Mouse (Mus musculus): ENCODE results near the gene 1700122O11Rik. TPM values are rescaled to one million over a fixed set of nuclear protein-coding genes. Genes with fewer than 3 reads are reported as not detected.

1700122O11Rik gene
- not detected in 2 replicates for polyA plus RNA-seq (2016; fragmentation: Nextera tagmentation; extraction: Ambion mirVana)

GRCm38 (mm10) chr17:48038193-48038592 is at the start of gene 1700122O11Rik:
TSS of gene 1700122O11Rik (minus strand) at chr17:48038293.
- Histone ChIP-seq H3K27me3 (replicated peaks) (0 out of 2 replicates have a peak, but pooled peaks cover 10% of the 10 kb centered on the region), H3K36me3 (no peaks in the 10 kb centered on the region)
- ATAC-seq (ENCODE audit: low FRiP score, low read depth) = no peak

GRCm38 (mm10) chr17:48080626-48081025 is 42.5 kb upstream of the 1700122O11Rik start:
- ATAC-seq (ENCODE audit: low FRiP score, low read depth) = no peak
- no peaks in the 10 kb centered on the region; the same call in 1 of the 2 replicates for H3K27me3 ChIP-seq (replicated peaks)
- no peaks in the 10 kb centered on the region for H3K36me3 ChIP-seq
- no peak overlapping the region for H3K9ac ChIP-seq
- H3K4me1 ChIP-seq = no peaks in the 10 kb centered on the region
- H3K9me3 ChIP-seq = no peaks in the 10 kb centered on the region
- no peak overlapping the region for H3K4me2 ChIP-seq (replicated peaks)
- H3K27ac ChIP-seq = no peak overlapping the region
- no peak overlapping the region for H3K4me3 ChIP-seq
- WGBS = 39% methylated on average over 3 of the region's 3 CpGs

More at GRCm38 (mm10) chr17:48038193-48038592, at the start of gene 1700122O11Rik:
- Histone ChIP-seq H3K4me2 (replicated peaks) (no peak within 1 kb of the TSS), H3K9me3 (no peaks in the 10 kb centered on the region), H3K4me1 (peaks cover 29% of the 10 kb centered on the region), H3K9ac (no peak within 1 kb of the TSS), H3K4me3 (no peak within 1 kb of the TSS), H3K27ac (no peak within 1 kb of the TSS)
- 94% methylated on average over 2 of the region's 2 CpGs for WGBS

- H3K4me3 ChIP-seq = no peak overlapping the region
- no peaks in the 10 kb centered on the region for H3K36me3 ChIP-seq
- H3K9ac ChIP-seq = no peak overlapping the region
- no peak overlapping the region for H3K27ac ChIP-seq
- no peaks in the 10 kb centered on the region for H3K27me3 ChIP-seq (replicated peaks)
- H3K9me3 ChIP-seq = peaks cover 3% of the 10 kb centered on the region; the same call in 1 of the 2 replicates
- H3K4me2 ChIP-seq (replicated peaks) = no peak overlapping the region
- peaks cover 12% of the 10 kb centered on the region; the same call in 1 of the 2 replicates for H3K4me1 ChIP-seq
- ATAC-seq (ENCODE audit: low FRiP score, low read depth) = no peak
- 28% methylated on average over 5 of the region's 5 CpGs for WGBS
These were observed 29.6 kb upstream of the 1700122O11Rik start for GRCm38 (mm10) chr17:48067729-48068128.

GRCm38 (mm10) chr17:48067083-48067614 is 29.1 kb upstream of the 1700122O11Rik start:
- H3K27ac ChIP-seq = no peak overlapping the region
- no peak overlapping the region for H3K4me3 ChIP-seq
- no peaks in the 10 kb centered on the region for H3K36me3 ChIP-seq
- H3K27me3 ChIP-seq (replicated peaks) = no peaks in the 10 kb centered on the region
- peaks cover 3% of the 10 kb centered on the region; the same call in 1 of the 2 replicates for H3K9me3 ChIP-seq
- no peak overlapping the region for H3K4me2 ChIP-seq (replicated peaks)
- WGBS = 74% methylated on average over 10 of the region's 10 CpGs
- peaks cover 12% of the 10 kb centered on the region; the same call in 1 of the 2 replicates for H3K4me1 ChIP-seq
- no peak overlapping the region for H3K9ac ChIP-seq
- no peak for ATAC-seq (ENCODE audit: low FRiP score, low read depth)

DNA sequence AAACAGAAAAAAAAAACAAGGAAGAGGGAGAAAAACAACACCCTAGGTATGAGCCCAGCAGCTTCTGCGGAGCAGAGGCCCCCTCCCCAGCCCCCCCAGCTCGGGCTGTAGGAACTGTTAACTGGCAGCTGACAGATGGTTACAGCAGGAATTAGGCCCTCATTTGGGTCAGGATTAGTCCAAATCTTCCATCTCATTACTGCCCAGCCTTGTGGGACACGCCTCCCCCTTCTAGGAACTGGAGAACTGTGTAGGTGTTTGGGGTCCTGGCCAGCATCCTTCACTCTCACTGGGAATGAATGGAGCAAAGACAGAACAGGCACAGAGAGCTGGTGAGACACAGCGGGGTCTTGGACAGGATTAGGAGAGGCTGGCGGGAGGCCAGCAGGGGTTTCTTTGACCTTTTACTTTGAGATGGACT is 27.0 kb upstream of the 1700122O11Rik start:
- WGBS = 30% methylated on average over 5 of the region's 5 CpGs
- peaks cover 12% of the 10 kb centered on the region; the same call in 1 of the 2 replicates for H3K4me1 ChIP-seq
- no peaks in the 10 kb centered on the region for H3K9me3 ChIP-seq
- no peak overlapping the region for H3K9ac ChIP-seq
- no peak overlapping the region for H3K27ac ChIP-seq
- no peaks in the 10 kb centered on the region for H3K27me3 ChIP-seq (replicated peaks)
- H3K4me3 ChIP-seq = no peak overlapping the region
- H3K4me2 ChIP-seq (replicated peaks) = no peak overlapping the region
- H3K36me3 ChIP-seq = no peaks in the 10 kb centered on the region
- ATAC-seq (ENCODE audit: low FRiP score, low read depth) = no peak

- H3K4me2 ChIP-seq (replicated peaks) = no peak overlapping the region
- no peaks in the 10 kb centered on the region for H3K9me3 ChIP-seq
- H3K27ac ChIP-seq = no peak overlapping the region
- WGBS = 49% methylated on average over 10 of the region's 10 CpGs
- no peaks in the 10 kb centered on the region for H3K27me3 ChIP-seq (replicated peaks)
- no peak overlapping the region for H3K9ac ChIP-seq
- ATAC-seq (ENCODE audit: low FRiP score, low read depth) = no peak
- H3K36me3 ChIP-seq = no peaks in the 10 kb centered on the region
- H3K4me3 ChIP-seq = no peak overlapping the region
- H3K4me1 ChIP-seq = peaks cover 12% of the 10 kb centered on the region; the same call in 1 of the 2 replicates
These were observed 26.2 kb upstream of the 1700122O11Rik start for GRCm38 (mm10) chr17:48064196-48064843.

- H3K4me1 ChIP-seq = peaks cover 12% of the 10 kb centered on the region
- no peak overlapping the region for H3K27ac ChIP-seq
- WGBS = 3% methylated on average over 12 of the region's 12 CpGs
- no peak for ATAC-seq (ENCODE audit: low FRiP score, low read depth)
- H3K27me3 ChIP-seq (replicated peaks) = peaks cover 6% of the 10 kb centered on the region; the same call in 1 of the 2 replicates
- H3K9me3 ChIP-seq = no peaks in the 10 kb centered on the region
- no peak overlapping the region for H3K4me3 ChIP-seq
- H3K36me3 ChIP-seq = no peaks in the 10 kb centered on the region
- peak overlapping the region; percentile 3 for H3K4me2 ChIP-seq (replicated peaks)
- no peak overlapping the region for H3K9ac ChIP-seq
These were observed 19.3 kb upstream of the 1700122O11Rik start for GRCm38 (mm10) chr17:48057382-48057781.

- Histone ChIP-seq H3K27ac (no peak overlapping the region), H3K36me3 (no peaks in the 10 kb centered on the region), H3K27me3 (replicated peaks) (peaks cover 6% of the 10 kb centered on the region; the same call in 1 of the 2 replicates), H3K4me2 (replicated peaks) (no peak overlapping the region), H3K4me1 (peaks cover 12% of the 10 kb centered on the region), H3K9ac (no peak overlapping the region), H3K4me3 (no peak overlapping the region), H3K9me3 (no peaks in the 10 kb centered on the region)
- ATAC-seq (ENCODE audit: low FRiP score, low read depth) = no peak
- 54% methylated on average over 20 of the region's 20 CpGs for WGBS
These were observed 17.2 kb upstream of the 1700122O11Rik start for GRCm38 (mm10) chr17:48055076-48055816.

- Histone ChIP-seq H3K4me1 (peaks cover 18% of the 10 kb centered on the region), H3K9ac (no peak overlapping the region), H3K4me3 (no peak overlapping the region), H3K27ac (no peak overlapping the region), H3K9me3 (no peaks in the 10 kb centered on the region), H3K4me2 (replicated peaks) (no peak overlapping the region), H3K27me3 (replicated peaks) (peaks cover 6% of the 10 kb centered on the region; the same call in 1 of the 2 replicates), H3K36me3 (no peaks in the 10 kb centered on the region)
- ATAC-seq (ENCODE audit: low FRiP score, low read depth) = no peak
- 82% methylated on average over 2 of the region's 2 CpGs for WGBS
These were observed 15.6 kb upstream of the 1700122O11Rik start for GRCm38 (mm10) chr17:48053646-48054045.

- Histone ChIP-seq H3K27me3 (replicated peaks) (no peaks in the 10 kb centered on the region), H3K27ac (no peak overlapping the region), H3K4me3 (no peak overlapping the region), H3K9ac (no peak overlapping the region), H3K9me3 (no peaks in the 10 kb centered on the region), H3K36me3 (no peaks in the 10 kb centered on the region), H3K4me2 (replicated peaks) (no peak overlapping the region), H3K4me1 (peaks cover 11% of the 10 kb centered on the region)
- ATAC-seq (ENCODE audit: low FRiP score, low read depth) = no peak
- 80% methylated on average over 10 of the region's 10 CpGs for WGBS
These were observed 14.4 kb upstream of the 1700122O11Rik start for GRCm38 (mm10) chr17:48052338-48053067.

DNA sequence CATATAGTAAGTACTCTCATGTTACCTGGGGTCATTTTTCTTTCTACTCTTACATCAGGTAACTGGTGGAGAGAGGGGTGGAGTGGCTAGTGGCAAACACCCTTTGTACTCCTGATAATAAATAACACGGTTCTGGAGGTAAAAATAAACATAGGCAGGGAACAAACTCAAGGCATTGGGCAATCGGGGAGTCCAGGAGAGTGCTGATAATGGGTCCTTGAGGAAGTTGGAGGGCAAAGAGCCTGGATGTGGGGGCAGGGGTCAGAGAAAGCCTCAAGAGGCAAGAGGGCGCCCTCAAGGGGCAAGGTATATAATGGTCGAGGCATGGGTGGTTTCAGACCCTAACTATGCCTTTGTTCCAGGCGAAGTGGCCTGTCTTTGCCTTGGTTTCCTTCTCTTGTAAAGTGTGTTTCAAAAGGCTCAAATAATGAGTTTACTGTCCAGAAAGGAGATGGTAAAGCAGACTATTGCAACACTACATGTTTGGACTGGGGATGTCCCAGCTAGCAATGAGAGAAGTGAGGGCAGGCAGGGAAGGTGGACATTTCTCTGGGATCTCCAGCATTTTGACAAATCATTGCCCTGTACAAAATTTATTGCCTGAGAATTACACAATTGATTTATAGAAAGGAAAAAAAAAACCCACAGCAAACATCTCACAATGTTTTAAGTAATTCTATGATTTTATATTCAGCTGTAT is 13.7 kb upstream of the 1700122O11Rik start:
- no peaks in the 10 kb centered on the region for H3K9me3 ChIP-seq
- ATAC-seq (ENCODE audit: low FRiP score, low read depth) = no peak
- H3K4me1 ChIP-seq = 0 out of 2 replicates have a peak, but pooled peaks cover 6% of the 10 kb centered on the region
- H3K4me2 ChIP-seq (replicated peaks) = no peak overlapping the region
- H3K27ac ChIP-seq = no peak overlapping the region
- H3K36me3 ChIP-seq = no peaks in the 10 kb centered on the region
- H3K4me3 ChIP-seq = no peak overlapping the region
- no peaks in the 10 kb centered on the region for H3K27me3 ChIP-seq (replicated peaks)
- 77% methylated on average over 5 of the region's 5 CpGs for WGBS
- H3K9ac ChIP-seq = no peak overlapping the region

All from neural tube, embryonic 12.5 days (tissue).